Mouse (Mus musculus) small intestine, adult 2 months (tissue): Measurements from ENCODE around the gene Fndc1.

Experiments used
- CTCF ChIP-seq: fragments of 200-500 bp; IDR thresholded peaks from 2 replicates; pipeline ENCODE4 v1.5.1; 2012; ENCODE audit warnings: low read depth, mild to moderate bottlenecking, control low read depth, inconsistent platforms, low read length, moderate library complexity, mixed read lengths; ENCODE audit not compliant: insufficient replicate concordance, insufficient read length; ENCODE audit errors: extremely low read depth
- POLR2A ChIP-seq: fragments of 200-500 bp; IDR thresholded peaks from 2 replicates; pipeline ENCODE4 v1.6.1; 2012; ENCODE audit warnings: low read depth, mild to moderate bottlenecking, control low read depth, inconsistent platforms, low read length, moderate library complexity

- TF ChIP-seq POLR2A = no peak
- TF ChIP-seq CTCF = no peak
Observed at GRCm38 (mm10) chr17:7876541-7876940, 49.4 kb upstream of the Fndc1 start.
